Mouse (Mus musculus): ENCODE measurements at regions not wholly inside any gene's neighbourhood (a gene's known extent, or its start where the extent isn't known, plus 50 kb on each side); places are given as distances from the start of the nearest gene placed in this dataset.

DNA sequence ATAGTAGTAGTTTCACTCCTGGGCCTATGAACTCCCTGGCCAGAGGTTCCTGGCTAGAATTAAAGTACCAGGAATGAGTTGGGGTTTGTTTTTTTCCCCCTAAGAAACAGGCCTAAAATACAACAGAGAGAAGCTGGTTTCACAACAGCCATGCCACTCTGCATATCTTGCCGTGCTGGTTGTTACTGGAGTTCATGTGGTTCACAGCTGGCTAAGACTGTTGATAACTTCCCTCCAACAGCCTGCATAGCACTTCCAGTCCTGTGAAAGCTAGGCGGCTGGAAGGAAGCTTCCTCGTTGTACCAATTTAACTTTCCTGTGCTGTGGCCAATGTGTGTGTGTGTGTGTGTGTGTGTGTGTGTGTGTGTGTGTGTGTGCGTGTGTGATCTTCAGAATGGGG is 179.0 kb upstream of the Nabp1 start:
- ChIA-PET POLR2A (no interaction called here), CTCF (interaction anchor here in 1 of 4 experiments (0.8 to 0.9 kb wide), 2 partner anchors 11 to 12 kb away, joined by 3 read pairs; no protein-coding TSS in a partner anchor)

DNA sequence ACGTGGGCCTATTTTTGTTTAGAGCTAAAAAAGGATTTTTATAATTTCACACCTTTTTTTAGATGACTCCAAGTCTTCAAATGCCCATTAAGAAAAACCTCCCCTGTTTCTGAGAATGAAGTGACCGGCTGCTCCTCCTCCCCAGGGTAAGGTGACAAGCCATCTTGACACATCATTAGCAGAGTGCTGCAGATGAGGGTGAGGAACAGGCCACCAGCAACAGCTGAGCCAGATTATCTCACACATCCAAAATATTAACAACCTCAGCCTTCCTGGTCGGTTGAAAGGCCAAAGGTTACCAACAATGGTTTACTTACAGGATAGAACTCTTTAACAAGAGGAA is 172.4 kb upstream of the Nabp1 start:
- ChIA-PET POLR2A (no interaction called here), CTCF (no interaction called here)

DNA sequence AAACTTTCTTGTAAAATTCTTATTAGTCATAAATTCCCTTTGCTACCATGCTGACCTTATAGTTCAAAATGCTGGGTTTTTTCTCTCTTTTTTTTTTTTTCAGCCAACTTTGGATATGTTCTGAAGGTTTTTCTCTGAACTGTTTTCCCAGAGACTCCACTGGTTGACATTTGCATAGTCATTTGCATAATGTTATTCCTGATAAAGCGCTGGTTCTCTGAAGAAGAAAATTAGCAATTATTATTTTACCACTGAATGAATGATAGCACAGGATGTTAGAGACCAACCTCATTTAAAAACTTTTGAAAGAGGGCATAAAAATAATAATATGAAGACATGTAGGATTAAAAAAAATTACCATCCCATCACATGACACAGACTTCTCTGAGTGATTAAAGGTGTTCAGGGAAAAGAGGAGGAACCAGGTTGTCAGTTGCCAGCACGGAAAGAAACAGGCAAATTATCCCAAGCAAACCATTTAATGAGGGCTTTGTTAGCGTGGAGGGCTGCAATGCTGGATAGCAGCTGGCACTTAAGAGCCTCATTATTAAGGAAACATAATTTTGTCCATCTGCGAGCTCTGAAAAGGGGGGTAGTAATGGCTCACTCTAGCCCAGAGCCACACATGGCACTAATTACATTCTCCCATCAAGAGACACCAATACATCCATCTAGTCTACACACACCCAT is 171.9 kb upstream of the Nabp1 start:
- POLR2A ChIA-PET, result no interaction called here
- CTCF ChIA-PET, result no interaction called here

DNA sequence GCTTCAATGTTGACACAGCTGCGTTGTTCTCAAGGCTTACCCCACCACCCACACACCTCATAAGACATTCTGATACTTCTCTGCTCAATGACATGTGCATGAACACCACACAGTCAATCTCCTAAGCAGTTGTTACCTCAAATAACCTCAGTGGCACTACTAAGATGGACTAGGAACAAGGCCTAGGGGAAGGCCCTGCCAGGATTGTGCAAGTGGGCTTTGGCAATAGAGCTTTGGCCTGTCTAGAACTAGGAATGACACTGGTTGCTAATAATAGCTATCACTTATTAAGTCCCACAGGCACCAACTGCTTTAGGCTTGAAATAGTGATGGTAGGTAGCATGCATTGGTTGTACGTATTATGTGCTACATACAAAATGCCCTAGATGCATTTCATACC is 169.7 kb upstream of the Nabp1 start:
- ChIA-PET CTCF (no interaction called here), POLR2A (interaction anchor here in 2 of 4 experiments (0.5 to 0.9 kb wide), 2 partner anchors 22 to 23 kb away, joined by 3 read pairs; no protein-coding TSS in a partner anchor)

DNA sequence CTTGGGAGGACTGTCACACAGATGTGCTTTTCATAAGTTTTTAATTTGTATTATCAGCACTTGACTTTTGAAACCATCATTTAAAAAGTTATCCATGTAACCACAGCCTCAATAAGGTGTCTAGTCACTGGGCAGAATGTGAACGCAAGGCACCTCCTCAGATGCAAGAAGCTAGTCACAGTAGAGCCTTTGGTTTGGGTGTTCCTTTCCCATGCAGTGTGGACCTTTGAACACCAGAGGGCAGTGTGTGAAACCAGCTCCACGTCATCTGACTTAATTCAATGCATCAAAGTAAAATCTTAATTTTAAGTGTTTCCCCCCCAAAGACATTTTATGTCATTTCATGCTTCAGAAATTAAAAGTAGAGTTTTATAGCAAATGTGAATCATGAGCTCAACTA is 166.2 kb upstream of the Nabp1 start:
- ChIA-PET POLR2A (interaction anchor here in 3 of 4 experiments (0.5 to 1.7 kb wide), 6 partner anchors 11 to 400 kb away, joined by 3 to 4 read pairs (median 3); no protein-coding TSS in a partner anchor), CTCF (interaction anchor here (0.5 to 3.0 kb wide), 38 partner anchors 9 to 463 kb away, joined by 3 to 12 read pairs (median 3); partner anchors contain the start of gene Stat4 (in 1 of the 4))

DNA sequence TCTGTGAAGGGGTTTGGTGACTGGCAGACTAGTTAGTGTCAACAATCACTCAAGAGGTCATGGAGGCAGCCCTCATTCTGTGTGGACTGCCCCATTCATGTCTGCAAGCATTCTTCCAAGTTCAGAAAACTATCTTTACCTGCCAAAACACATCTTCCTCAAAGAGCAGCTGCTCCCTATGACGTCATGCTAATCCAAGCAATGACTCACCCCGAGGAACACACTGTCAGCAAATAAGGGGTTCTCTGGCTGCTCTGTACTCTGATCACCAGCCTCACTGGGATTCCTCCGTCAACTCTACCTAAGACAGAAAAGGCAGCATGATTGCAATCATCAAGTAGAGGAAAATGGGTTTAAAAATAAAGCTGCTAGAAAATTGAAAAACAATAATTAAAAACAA is 165.4 kb upstream of the Nabp1 start:
- POLR2A ChIA-PET, result no interaction called here
- CTCF ChIA-PET, result interaction anchor here in 3 of 4 experiments (0.5 to 3.0 kb wide), 10 partner anchors 9 to 676 kb away, joined by 3 to 12 read pairs (median 4); no protein-coding TSS in a partner anchor

DNA sequence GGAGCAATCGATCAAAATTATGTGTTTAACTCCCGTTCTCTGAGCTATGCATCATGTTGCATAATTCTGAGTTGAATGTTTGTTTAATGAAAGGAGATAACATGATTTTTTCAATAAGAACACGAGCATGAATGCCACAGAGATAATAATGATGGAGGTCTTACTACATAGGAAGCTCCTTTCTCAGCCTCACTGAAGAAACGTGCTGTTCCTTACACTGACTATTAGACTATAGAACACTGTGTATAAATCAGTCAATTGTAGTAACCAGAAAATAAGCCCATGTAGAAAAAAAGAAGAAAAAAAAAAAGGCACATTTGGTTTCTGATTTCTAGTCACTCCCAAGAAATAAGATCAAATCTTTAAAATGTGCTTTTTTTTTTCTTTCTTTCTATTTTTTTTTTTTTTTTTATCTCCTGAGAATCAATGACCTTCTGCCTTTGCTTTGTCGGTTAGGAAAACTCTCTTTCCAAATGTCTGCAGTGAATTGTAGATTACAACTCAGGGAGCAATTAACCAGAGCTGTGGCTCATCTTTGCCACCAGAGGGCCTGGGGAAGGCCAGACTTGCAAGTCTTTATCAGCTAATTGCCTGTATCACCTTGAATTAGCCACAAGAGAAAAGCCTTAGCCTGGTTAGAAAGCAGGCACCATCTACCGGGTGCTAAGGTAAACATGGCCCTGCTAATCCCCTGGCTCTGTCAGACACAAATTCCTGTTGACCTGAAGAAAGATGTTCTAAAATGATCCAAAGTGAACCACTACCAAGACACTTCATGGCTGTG is 160.5 kb upstream of the Nabp1 start:
- ChIA-PET CTCF (interaction anchor here (0.6 to 1.7 kb wide), 13 partner anchors 10 to 639 kb away, joined by 3 to 9 read pairs (median 3); no protein-coding TSS in a partner anchor), POLR2A (interaction anchor here in 3 of 4 experiments (0.6 to 1.3 kb wide), 5 partner anchors 12 to 388 kb away, joined by 3 to 6 read pairs (median 4); partner anchors contain the start of gene Nabp1 (in 1 of the 3))

DNA sequence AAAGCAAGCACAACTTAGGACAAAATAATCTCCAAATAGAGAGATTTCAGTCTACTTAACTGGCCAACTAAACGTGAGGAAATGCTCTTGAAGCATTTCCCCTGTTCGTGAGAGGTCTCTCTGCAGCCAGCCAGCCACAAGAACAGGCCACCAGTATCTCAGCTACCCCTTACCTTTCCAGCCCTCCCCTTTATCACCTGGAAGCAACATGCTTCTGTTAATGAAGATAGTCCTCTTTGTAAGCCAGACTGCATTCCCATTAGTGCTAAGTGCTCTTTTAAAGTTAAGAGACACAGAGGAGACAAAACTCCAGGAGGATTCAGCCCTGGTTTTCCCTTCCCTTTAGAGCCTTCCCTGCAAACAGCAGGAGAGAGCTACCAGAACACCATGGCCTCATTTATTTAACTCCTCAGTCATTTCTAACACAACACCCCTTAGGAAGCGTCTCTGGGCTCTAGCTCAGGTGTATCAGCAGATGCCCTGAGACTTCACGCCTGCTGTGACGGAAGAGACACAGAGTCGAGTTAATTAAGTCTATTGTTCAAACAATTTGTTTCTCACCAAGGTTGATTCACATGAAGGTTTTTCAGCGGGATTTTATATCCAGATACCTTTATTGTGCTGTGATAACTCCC is 157.8 kb upstream of the Nabp1 start:
- POLR2A ChIA-PET, result interaction anchor here in 3 of 4 experiments (1.1 to 3.2 kb wide), 4 partner anchors 10 to 12 kb away, joined by 3 to 15 read pairs (median 4); no protein-coding TSS in a partner anchor
- CTCF ChIA-PET, result interaction anchor here in 2 of 4 experiments (0.9 to 2.1 kb wide), 3 partner anchors 9 to 478 kb away, joined by 3 to 6 read pairs (median 4); no protein-coding TSS in a partner anchor

DNA sequence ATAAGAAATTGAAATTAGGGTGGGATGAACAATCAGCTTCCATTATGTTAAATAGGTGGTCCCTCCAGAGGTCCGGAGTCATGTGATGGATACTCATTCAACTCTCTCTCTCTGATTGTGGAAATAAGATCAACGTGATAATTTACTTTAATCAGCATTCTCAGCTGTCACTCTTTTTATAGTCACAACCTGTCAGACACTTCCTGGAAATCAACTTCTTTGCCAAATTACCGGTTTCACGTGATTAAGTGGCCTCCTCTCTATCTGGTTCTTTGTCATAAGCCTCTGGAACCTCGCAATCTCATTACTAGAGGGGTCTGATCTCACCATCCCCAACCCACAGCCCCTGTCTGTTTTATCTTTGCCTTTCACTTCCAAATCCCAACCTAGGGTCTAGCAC is 155.6 kb upstream of the Nabp1 start:
- CTCF ChIA-PET, result interaction anchor here in 1 of 4 experiments (1.7 kb wide), 1 partner anchor 10 kb away, joined by 4 read pairs; no protein-coding TSS in a partner anchor
- POLR2A ChIA-PET, result no interaction called here

DNA sequence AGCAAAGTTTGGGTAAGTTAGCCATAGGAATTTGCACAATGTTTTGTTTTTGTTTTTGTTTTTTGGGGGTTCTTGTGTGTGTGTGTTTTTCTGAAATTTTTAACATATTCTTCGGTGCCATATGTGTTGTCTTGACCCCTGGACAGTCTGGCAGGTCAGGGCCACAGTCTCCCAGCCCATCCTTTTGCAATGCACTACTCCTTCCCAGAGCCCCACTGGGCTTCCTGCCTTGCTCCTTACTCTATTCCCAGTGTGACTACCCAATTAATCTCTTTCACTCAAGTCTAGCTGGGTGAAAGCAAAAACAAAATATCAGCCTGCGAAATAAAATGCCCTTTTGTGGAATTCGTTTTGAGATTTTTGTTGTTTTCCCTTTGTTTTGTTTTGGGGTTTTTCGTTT is 154.6 kb upstream of the Nabp1 start:
- CTCF ChIA-PET, result interaction anchor here in 1 of 4 experiments (1.7 kb wide), 1 partner anchor 11 kb away, joined by 4 read pairs; no protein-coding TSS in a partner anchor

DNA sequence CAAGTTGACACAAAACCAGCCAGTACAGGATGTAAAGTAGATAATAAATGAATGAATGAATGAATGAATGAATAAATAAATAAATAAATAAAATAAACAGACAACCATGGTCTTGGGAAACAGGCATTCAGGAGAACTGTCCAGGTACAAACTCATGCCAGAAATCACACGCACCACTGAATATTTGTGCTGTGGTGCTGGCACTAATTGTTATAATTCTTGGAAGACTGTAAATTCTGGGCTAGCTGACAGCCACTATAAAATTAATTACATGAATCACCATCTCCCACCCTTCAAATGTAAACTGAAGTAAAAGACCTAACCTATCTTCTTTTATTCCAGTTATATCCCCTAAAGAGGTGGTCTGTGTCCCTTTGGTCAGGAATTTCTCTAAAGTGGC is 151.6 kb upstream of the Nabp1 start:
- ChIA-PET CTCF (no interaction called here), POLR2A (no interaction called here)

More for the DNA sequence above, 154.6 kb upstream of the Nabp1 start:
- POLR2A ChIA-PET, result interaction anchor here in 1 of 4 experiments (1.0 kb wide), 1 partner anchor 154 kb away, joined by 3 read pairs; the partner anchor contains the start of gene Nabp1

DNA sequence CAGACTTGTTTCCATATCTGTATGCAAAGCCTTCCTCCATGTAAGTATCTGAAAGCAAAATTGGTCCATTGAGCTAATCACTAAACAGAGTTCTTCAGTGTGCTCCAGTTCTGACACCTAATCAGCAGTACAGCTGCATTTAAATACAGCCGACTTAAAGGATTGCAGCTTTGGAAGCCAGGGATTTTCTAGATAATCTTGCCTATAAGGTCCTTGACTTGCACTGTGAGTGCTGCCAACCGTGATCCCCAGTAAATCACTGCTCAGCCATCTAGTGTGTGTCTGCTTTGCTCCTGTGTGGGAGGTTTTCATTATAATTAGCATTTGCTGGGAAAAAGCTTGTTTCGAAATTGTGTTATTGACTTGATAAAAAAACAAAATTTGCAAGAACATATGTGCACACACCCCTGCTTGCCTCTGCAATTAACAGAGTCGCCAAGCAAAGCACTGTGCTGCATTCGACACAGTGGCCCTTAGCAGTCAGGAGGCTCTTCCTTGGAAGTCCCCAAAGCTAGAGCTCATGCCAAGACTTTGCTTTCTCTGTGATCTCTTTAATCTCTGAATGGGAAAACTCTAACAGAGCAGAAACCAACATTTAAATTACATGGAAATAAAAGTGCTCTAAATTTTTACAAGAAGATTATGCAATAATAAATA is 150.0 kb upstream of the Nabp1 start:
- CTCF ChIA-PET, result interaction anchor here in 1 of 4 experiments (0.9 to 1.3 kb wide), 3 partner anchors 11 to 16 kb away, joined by 3 to 4 read pairs (median 3); no protein-coding TSS in a partner anchor

DNA sequence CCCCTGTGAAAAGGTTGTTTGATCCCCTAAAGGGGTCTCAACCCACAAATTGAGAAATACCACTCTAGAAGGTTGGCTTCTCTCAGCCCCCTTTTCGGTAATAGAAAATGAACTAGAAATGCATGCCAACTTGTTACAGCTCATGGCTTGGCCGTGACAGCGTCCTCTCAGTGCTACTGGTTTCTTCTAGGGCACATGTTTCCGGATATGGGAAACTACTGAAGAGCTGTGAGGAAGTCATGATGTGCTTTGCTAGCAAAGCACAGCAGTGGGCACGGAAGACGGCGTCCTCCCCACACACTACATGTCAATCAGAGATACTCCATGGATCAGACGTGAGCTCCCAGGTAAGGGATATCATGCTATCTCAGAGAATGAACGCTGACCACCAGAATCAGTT is 148.1 kb upstream of the Nabp1 start:
- ChIA-PET POLR2A (interaction anchor here in 2 of 4 experiments (1.0 to 5.9 kb wide), 4 partner anchors 10 to 149 kb away, joined by 3 to 46 read pairs (median 4); partner anchors contain the start of gene Nabp1 (in 2 of the 2)), CTCF (no interaction called here)

More for the DNA sequence above, 150.0 kb upstream of the Nabp1 start:
- POLR2A ChIA-PET, result interaction anchor here in 2 of 4 experiments (0.5 to 1.0 kb wide), 3 partner anchors 150 to 477 kb away, joined by 3 to 5 read pairs (median 4); partner anchors contain the start of gene Nabp1 (in 1 of the 2)

DNA sequence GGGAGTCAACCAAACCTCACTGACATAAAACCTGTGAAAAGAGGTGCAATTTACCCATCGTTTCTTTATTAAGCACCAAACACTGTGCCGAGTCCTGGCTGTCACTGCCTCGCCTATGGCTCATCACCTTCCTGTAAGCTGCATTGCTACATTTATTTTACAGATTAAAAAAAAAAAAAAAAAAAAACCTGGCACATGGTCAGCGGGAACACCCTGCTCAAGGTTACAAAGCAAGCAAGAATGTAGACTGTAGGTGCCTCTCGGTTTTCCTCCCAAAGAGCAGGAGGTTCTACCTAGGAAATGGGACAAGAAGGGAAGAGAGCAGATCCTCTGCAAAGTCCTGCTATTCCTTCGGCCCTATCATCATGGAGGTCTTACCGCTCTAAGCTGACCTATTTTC is 146.9 kb upstream of the Nabp1 start:
- CTCF ChIA-PET, result interaction anchor here in 2 of 4 experiments (0.6 to 2.1 kb wide), 7 partner anchors 10 to 475 kb away, joined by 3 to 10 read pairs (median 4); no protein-coding TSS in a partner anchor

DNA sequence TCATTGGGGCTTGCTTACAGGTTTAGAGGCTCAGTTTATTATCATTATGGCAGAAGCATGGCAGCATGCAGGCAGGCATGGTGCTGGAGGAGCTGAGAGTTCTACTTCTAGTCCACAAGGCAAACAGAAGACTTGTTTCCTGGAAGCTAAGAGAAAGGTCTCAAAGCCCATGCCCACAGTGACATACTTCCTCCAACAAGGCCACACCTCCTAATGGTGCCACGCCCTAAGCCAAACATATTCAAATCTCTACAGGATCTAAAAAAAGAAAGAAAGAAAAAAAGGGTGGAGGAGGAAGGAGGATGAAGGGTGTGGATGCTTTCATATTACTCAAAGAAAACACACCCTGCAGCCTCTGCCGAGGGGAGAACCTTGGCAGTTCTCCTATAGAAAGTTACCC is 146.3 kb upstream of the Nabp1 start:
- ChIA-PET POLR2A (interaction anchor here (0.6 to 5.9 kb wide), 17 partner anchors 11 to 662 kb away, joined by 3 to 46 read pairs (median 4); partner anchors contain the start of gene Nabp1 (in 3 of the 4)), CTCF (interaction anchor here in 3 of 4 experiments (0.6 to 2.1 kb wide), 10 partner anchors 9 to 475 kb away, joined by 3 to 10 read pairs (median 4); no protein-coding TSS in a partner anchor)

More for the DNA sequence above, 146.9 kb upstream of the Nabp1 start:
- POLR2A ChIA-PET, result interaction anchor here in 3 of 4 experiments (0.6 to 5.9 kb wide), 14 partner anchors 10 to 663 kb away, joined by 3 to 46 read pairs (median 4); partner anchors contain the start of gene Nabp1 (in 3 of the 3)

DNA sequence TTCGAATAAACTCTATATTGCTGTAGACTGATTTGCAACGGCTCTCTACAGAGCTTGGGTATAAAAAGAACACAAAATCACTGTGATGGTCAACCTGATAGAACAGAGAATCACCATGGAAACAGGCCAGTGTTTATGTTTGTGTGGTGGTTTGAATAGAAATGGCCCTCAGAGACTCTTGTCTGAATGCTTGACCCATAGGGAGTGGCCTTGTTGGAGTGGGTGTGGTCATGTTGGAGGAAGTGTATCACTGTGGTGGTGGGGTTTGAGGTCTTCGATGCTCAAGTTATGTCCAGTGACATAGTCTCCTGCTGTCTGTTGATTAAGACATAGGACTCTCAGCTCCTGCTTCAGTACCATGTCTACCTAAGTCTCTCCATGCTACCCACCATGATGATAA is 144.8 kb upstream of the Nabp1 start:
- POLR2A ChIA-PET, result interaction anchor here in 3 of 4 experiments (0.5 to 5.9 kb wide), 7 partner anchors 12 to 222 kb away, joined by 3 to 46 read pairs (median 6); partner anchors contain the start of gene Nabp1 (in 3 of the 3)

DNA sequence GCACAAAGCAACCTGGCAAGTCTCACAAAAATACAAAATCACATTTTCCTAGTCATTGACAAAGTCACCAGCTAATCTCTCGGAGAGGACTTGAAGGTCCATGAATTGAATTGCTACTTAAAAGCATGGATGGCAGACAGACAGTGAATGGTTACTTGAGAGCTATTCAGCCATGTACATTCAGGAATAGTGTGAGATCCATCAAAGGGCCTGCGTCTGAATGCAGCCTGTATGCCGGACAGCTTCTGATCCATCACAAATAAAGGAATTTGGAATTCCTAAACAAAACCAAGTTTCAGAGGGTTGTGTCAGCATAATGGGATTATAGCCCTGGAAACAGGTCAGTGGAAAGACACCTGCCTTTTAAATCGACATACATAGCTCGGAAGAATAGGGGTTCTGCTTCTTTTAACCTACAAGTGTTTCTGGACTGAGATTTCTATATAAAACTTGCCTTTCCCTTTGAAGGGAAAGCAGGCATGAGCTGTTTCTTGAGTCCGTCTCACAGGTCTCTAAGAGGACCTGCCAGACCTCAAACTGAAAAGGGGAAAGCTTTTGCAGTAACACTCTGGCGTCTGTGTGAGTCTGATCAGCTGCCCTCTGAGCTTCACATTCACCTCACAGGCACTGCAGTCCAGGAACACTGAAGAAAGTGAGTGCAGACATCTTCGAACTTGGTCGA is 144.1 kb upstream of the Nabp1 start:
- CTCF ChIA-PET, result interaction anchor here in 2 of 4 experiments (1.0 to 2.0 kb wide), 3 partner anchors 17 to 26 kb away, joined by 3 to 7 read pairs (median 5); no protein-coding TSS in a partner anchor

More for the DNA sequence above, 144.8 kb upstream of the Nabp1 start:
- CTCF ChIA-PET, result interaction anchor here in 2 of 4 experiments (1.3 to 2.0 kb wide), 2 partner anchors 22 to 26 kb away, joined by 5 to 7 read pairs; no protein-coding TSS in a partner anchor

More for the DNA sequence above, 144.1 kb upstream of the Nabp1 start:
- POLR2A ChIA-PET, result interaction anchor here in 3 of 4 experiments (0.6 to 5.9 kb wide), 6 partner anchors 12 to 145 kb away, joined by 3 to 46 read pairs (median 5); partner anchors contain the start of gene Nabp1 (in 3 of the 3)

Measured in embryonic stem cell, embryonic (primary cell).